Mouse (Mus musculus) heart, postnatal 0 days (tissue): ENCODE measurements around the gene Olfr1085.

ENCODE experiments used
- CTCF ChIP-seq: IDR thresholded peaks from 2 replicates; pipeline ENCODE4 v1.5.1; 2016; ENCODE audit warnings: antibody characterized with exemption, control low read depth, low read depth
- EP300 ChIP-seq: IDR thresholded peaks from 2 replicates; pipeline ENCODE4 v1.6.1; 2016; ENCODE audit warnings: antibody characterized with exemption, low read depth

DNA sequence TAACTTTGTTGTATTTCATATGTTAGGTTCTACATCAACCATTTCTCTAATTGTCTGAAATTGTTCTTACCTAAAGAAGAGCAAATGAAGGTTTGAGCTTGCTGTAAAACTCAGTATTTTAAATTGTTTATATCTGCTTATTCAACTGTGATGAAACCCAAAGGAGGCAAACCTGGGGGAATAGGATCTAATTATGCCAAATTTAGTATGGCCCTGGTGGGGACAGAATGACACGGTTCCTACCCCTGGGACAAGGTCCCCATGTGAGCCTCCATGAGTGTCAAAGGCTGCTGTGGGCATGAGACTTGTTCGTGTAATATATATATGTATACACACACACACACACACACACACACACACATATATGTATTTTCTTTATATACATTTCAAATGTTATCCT, 18.2 kb upstream of the Olfr1085 start, which contains the start of gene Olfr1086:
- TF ChIP-seq CTCF (no peak), EP300 (no peak)
